Mouse (Mus musculus) erythroblast, embryonic 14.5 days (primary cell): ENCODE data around the gene Galnt3.

Experiments
- GATA1 ChIP-seq: IDR thresholded peaks from 2 replicates; pipeline ENCODE4 v1.6.1; 2012; ENCODE audit warnings: low read length, inconsistent platforms, mixed read lengths
- TAL1 ChIP-seq: IDR thresholded peaks from 3 replicates; pipeline ENCODE4 v1.6.1; 2012; ENCODE audit warnings: low read length, inconsistent platforms, mixed read lengths

- TF ChIP-seq GATA1, result no peak
- TF ChIP-seq TAL1, result no peak
Measured at GRCm38 (mm10) chr2:66165025-66165424, 40.2 kb upstream of the Galnt3 start.
